Mouse (Mus musculus) cerebellum, postnatal 25 days (tissue): Measurements from ENCODE around the gene Serinc3.
A peak's percentile ranks its signal among the peaks of the same experiment; 100 is the strongest.
"Not testable (repeated sequence)": the region's sequence is repeated elsewhere in the genome, so short reads cannot be mapped to it uniquely, and the experiment has no call there.

Source experiments
- DNase-seq, 2 experiments: peaks; one replicate each; pipeline ENCODE4 v3.0.0; 2021; ENCODE audit warnings: mixed read lengths in 2 of 2

Serinc3 gene

DNA sequence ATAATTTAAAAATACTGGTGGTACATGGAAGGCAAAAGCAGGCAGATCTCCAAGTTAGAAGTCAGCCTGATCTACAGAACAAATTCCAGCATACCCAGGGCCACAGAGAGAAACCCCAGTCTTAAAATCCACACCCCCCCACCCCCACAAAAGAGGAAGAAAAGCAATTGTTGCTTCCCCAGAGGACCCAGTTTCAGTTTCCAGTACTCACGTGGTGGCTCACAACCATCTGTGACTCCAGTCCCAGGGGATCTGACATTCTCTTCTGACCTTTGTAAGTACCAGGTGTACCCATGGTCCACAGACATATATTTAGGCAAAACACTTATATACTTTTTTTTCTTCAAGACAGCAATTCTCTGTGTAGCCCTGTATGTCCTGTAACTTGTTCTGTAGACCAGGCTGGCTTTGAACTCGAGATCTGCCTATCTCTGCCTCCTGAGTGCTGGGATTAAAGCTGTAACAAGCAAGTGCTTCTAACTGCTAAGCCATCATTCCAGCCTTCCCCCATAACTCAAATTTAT, 17.8 kb upstream of the Serinc3 start:
- DNase-seq: no peak

DNA sequence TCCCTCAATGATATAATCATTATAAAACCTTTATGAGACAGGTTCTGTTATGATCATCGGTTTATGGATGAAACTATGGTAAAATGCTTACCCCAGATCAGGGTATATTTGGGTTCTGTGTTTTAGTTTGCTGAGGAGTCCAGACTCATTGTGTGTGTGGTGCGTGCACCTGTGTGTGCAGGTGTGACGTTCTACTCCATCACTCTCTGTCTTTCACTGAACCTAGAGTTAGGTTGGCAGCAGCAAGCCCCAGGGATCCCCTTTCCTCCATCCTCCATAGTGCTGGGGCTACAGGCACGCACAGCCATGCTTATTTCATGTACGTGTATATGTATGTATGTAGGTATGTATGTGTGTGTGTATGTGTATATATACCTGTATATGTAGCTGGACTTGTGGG, 17.1 kb upstream of the Serinc3 start:
- no peak for DNase-seq

DNA sequence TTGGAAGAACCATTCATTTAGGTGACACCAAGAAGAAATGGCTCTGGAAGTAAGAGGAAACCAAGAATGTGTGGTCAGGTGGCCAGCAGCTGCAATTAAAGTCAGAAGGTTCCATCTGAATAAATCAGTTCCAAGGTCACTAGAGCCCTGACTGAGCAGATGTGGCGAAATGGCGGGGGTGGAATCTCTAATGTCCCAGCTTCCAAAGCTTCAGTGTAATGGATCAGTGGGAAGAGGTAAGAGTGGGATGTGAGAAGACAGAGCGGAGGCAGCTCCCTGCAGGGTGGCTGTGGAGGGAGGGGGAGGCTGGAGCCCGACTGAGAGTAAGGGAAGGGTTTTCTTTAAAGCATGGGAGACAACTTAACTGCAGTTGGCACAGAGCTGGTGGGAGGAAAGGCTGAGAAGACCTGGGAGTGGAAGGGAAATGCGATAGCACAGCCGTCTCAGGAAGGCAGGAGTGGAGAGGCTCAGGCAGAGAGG, 16.5 kb upstream of the Serinc3 start:
- DNase-seq: no peak

DNA sequence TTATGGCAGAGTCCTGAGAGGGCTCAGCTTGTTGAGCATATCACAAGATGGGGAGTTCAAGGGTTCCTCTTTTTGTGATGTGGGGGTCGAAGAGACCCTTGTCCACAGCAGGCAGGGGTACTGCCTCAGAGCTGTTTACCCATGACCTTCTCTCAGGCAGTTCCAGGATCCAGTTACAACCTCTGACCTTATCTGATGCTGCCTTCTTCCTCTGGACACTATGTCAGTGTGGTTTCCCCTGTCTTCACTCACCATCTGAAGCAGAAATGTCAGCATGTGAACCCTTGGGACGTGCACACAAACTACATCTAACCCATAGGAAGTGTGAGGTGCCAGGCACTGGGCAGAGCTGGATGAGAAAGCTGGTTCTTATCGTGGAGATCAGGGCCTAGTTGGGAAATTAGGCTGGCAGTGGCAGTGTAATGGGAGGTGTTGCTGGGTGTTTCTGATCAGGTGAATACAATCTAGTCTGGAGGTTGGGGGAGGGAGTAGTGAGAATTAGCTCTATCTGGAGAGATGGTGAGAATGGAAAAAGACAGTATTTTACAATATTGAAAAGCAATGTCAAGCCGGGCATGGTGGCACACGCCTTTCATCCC, 15.3 kb upstream of the Serinc3 start:
- DNase-seq: no peak

DNA sequence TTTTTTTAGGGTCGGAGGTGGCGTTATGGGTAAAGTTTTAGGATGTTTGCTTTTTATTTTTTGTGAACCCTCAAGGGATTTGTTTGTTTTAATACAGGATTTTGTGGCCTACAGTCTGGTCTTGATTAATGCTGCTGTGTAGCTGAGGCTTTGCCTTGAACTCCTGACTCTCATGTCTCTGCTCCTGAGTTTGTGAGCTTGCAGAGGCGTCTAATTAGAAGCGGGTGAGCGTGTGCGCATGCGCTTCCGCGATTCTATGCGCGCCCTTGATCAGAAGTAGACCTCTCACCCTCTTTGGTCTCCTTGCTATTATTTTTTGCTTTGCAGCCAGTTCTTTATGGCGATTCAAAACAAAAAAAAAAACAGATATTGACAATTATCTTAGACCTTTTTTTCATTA, 14.5 kb upstream of the Serinc3 start:
- no peak for DNase-seq

DNA sequence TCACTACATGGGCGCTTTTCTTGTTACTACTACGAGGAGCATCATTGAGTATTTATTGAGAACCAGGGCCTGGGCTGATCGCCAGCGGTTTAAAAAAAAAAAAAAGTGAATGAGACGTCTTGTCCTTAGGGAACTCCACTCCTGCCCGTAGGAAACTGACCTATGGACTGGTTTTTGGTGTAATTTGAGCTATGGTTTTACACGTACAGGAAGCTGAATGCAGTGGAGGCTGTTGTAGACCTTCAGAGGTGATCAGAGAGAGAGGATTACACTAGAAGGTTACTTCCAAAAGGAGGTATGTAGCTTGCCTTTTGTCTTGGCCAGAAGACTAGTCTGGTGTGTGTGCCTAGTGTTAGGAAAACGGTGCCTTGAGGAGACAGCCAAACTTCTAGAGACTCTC, 14.0 kb upstream of the Serinc3 start:
- peak in 1 of 2 experiments; percentile 33 for DNase-seq

DNA sequence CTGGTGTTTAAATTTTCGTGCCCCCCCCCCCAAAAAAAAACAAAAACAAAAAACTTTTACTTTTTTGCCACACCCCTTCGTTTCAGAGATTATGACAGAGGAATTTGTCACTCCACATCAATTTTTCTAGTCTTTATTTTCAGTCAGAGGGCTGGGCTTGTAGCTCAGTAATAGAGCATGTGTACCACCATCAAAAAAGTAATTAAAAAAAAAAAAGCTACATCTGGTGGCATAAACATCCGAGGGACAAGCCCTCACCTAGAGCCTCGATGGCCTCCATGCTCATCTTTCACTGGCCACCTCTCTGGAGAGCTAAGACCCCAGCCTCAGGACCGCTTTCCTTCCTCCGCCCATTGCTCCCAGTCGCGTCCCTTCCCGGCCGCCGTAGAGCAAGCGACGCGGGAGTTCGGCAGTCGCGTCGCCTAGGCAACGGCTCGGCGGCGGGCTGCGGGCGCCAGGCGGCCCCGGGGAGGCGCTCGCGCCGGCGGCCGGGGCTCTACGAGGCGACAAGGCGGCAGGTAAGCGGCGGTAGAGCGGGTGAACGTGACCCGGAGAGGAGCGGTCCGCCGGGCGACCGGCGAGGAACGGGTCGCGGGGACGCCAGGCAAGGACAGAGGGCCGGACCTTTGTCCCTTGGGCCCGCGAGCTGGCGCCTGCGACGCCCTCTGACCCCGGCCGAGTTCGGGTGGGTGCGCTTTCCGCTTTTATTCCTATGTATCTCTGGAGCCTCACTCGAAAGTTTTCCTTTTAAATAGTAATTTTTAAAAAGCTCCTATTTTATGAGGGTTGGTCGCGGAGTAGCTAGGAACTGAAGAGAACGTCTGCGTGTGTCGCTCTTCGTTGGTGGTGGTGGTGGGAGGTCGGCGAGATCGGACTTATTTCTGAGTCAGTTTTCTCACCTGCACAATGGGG, 13.3 kb upstream of the Serinc3 start, which contains the start of gene Pkig:
Gene Pkig (plus strand): TSS at position 412 of the 912 bp plus-strand sequence.
- peak; percentile 94 to 96 for DNase-seq

DNA sequence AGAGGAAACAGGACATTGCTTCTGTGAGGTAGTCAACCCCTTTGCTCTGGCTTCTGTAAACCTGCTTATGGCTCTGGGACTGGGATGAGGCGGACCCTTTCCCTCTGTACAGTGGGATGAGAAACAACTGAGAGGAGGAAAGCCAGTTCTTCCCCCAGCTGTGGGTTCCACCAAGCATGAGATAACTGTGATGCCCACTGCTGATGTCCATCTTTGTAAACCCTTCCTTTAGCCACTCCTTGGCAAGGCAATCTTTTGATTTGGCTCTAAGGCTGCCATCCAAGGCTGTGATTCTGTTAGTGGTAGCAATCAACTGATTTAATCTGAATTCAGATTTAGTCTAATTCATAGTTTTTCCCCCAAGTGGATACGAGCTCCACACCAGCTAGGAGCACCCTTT, 12.6 kb upstream of the Serinc3 start:
- no peak for DNase-seq

DNA sequence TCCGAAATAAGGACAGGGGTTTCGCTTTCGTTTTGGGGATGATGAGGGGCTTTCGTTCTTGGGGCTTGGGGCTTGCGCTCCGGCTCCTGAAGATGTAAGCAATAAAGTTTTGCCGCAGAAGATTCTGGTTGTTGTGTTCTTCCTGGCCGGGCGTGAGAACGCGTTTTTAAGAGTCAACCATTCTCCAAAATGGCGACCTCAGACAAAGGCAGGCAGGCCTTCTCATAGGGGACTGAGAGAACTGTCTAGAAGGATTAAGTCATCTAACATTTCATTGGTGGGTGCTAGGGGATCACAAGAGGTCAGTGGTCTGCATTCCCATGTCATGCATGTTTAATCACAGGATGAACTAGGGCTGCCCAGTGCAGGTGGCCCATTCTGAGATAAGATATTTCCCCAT, 10.8 kb upstream of the Serinc3 start:
- DNase-seq: not testable (repeated sequence)

DNA sequence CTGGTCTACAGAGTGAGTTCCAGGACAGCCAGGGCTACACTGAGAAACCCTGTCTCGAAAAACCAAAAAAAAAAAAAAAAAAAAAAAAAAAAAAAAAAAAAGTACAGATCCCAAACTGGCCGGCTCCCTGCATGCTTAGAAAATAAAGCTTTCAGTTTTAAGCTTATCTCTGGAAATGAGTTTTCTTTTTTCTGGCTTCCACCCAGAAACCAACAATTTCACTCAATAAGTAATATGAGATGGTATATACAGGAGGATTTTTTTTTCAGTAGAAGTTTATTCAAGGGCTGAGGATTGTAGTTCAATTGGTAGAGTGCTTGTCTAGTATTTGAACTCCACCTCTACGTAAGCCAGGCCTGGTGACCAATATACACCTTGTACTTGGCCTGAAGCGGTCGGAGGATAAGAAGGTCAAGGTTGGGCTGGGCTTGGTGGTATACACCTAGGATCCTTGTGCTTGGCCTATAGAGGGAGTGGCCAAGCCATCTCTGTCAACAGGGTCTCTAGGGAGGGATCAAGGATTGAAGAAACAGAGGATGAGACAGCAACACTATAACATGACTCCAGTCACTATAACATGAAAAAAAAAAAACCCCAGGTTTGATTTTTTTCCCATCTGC, 1.6 kb upstream of the Serinc3 start:
- DNase-seq: no peak

DNA sequence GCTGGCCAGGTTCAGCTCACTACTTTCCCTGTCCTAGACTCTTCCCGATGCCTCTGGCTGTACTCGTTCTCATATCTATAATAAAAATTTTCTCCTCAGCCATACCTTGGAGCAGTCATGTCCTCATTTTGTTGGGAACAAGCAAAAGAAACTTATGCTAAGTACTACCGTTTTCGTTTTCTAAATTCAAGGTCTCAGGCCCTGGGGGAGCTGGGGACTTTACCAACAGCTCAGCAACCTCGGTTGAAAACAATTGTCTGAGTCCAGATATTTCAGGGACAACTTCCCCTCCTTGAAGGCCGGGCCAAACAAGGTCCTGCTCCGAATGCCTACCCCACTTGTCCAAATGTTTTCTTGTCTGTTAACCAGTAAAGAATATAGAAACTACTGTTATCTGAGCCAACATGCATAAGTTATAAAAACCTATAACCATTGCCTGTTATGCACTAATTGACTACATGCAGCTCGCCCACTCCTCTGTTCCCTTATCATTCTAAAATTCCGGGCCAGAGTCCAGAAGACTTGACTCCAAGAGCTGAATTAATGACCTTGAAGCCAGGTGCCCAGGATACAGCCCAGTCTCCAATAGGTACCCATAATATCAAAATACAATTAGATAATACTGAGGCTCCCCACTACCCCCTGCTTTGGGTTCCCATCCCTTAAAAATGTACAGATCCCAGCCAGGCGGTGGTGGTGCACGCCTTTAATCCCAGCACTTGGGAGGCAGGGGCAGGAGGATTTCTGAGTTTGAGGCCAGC, 949 bp upstream of the Serinc3 start:
- DNase-seq: no peak

DNA sequence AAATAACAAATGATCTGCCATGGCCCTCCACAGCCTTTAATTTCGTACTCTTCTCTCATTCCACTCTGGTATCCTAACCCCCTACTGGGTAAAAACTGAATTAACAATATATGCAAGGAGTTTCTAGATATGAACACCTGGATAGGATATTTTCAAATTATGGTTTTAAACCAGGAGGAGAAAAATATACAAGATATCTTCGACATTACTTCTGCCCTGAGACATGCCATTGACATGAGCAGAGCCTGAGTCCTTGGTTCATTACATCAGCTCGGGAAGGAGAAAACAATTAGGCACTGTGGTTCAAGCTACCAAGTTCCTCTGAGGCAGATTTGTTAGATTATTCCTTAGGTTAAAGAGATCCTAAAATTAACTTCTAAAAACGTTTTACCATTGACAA, 884 bp downstream of the Serinc3 start:
- DNase-seq: no peak

DNA sequence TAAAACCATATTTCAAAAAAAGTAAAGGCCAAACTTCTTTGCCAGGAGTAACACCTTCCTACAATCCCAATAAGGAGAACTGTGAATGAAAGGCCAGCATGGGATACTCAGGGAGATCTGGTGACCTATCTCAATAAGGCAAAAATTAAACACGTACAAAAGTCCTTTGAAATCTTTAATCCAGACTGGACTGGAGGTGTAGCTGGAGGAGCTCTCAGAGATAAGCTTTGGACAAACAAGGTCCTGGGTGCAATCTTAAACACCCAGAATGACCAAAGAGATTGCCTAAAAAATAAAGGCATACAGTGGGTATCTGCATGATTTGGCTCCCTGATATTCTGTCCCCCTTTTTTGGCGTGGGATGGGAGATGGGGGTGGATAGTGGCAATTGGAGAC, 1.4 kb downstream of the Serinc3 start:
- no peak for DNase-seq

DNA sequence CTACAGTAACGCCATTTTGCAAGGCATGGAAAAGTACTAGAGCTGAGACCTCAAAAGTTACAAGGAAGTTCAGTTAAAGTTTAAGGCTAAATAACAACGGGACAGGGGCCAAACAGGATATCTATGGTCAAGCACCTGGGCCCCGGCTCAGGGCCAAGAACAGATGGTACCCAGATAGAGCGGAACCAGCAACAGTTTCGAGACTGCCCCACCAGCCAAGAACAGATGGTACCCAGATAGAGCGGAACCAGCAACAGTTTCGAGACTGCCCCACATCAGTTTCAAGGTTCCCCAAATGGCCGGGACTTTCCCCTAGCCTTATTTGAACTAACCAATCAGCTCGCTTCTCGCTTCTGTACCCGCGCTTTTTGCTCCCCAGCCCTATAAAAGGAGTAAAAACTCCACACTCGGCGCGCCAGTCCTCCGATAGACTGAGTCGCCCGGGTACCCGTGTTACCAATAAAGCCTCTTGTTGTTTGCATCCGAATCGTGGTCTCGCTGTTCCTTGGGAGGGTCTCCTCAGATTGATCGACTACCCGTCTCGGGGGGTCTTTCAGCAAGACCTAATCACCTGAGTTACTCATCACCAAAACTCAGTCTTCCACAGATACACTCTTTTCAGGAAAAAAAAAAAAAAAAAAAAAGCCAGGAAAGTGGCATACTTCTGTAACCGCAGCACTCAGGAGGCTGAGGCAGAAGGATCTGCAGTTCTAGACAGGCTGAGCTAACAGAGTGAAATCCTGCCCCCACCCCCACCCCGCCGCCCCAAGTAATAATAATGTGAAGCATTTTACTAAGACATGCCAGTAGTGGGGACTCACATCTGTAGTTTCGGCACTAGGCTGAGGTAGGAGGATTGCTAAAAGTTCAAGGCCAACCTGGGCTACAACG, 2.0 kb downstream of the Serinc3 start:
- DNase-seq: peak; percentile 69 to 80

DNA sequence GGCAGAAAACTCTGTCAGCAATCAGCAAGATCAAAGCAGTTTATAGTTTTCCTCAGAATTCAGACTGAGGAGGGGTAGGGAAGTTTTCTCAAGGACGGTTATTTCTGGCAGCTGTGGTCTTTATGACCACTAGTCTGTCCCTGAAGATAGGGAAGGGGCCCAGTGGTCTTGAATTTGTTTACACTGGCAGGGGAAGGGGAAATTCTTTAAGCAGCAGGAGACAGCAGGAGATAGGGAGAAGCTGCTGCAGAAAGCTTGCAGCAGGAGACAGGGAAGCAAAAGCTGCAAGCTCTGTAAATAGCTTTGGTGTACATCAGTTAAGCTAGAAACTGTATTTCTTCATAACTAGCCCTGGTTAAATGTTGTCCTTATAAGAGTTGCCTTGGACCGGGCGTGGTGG, 3.2 kb downstream of the Serinc3 start:
- no peak for DNase-seq

DNA sequence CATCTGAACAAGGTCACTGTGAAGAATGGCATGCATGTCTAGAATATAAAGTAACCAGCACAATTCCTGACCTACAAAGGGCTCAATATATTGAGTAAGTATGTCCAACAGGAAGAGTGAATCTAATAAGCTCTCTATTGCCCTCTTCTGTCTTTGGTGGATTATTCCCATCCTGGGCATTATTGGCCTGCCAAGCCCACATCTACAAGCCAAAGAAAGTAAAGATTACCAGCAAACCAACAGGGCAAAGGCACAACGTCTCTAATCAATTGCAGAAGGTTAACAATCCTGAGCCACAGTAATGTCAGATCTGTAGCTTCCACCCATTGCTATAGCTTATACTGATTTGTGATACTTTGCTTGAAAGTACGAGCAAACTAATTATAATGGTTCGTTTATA, 4.4 kb downstream of the Serinc3 start:
- no peak for DNase-seq

DNA sequence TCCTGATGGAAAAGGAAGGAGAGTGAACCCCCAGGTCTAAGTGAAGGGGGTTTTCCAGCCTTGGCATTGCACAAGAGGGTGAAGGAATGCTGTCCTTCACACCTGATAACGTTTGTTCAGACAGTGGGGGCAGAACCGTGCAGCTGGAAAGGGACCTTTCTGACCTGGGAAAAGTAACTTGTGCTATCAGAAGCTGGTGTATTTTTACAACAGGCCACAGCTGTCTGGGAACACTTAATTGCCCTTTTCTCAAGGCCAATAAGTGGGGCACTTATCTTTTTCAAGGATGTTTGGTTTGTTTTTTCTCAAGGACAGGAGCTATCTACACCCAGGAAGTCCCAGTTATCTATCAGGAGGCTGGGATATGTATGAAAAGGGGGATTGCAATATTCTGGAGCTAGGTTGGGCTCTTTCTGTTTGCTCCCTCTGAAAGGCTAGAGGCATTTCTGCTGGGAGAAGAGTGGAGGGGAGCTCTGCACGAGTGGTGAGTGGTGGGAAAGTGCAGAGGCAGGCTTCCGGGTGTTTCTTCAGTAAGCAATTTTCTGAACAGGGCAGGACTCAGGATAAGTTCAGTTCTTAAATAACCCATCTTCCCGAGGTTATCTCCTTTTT, 7.2 kb downstream of the Serinc3 start:
- no peak for DNase-seq

DNA sequence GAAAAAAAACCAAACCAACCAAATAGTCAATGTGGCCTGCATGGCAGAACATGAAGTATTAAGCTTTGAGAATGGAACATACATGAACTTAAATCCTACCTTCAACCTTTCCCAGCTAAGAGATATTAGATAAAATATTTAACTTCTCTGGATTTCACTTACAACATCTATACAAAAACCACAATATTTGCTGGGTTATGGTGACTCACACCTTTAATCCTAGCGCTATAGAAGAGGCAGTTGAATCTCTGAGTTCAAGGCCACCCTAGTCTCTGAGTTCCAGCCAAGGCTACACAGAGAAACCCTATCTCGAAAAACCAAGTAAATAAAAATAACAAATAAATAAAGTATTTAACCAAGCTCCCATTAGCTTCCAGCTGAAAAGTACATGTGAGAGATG, 8.9 kb downstream of the Serinc3 start:
- no peak for DNase-seq

DNA sequence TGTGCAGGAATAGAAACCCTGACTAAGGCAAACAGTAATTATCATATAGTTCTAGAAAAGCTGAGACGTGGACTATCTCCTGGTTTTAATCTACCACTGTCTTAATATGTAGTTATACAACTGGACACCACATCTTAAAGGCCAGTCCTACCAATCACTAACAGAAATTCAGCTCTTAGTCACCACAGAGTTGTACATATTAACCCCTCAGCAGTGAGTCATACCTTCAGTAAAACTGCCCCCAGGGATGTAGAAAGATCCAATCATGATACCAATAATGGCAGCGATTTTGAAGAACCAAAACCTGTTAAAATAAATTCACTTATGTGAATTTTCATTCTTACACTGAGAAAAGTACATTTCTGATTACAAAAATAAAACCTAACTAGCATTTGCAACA, 10.7 kb downstream of the Serinc3 start:
- DNase-seq: no peak

DNA sequence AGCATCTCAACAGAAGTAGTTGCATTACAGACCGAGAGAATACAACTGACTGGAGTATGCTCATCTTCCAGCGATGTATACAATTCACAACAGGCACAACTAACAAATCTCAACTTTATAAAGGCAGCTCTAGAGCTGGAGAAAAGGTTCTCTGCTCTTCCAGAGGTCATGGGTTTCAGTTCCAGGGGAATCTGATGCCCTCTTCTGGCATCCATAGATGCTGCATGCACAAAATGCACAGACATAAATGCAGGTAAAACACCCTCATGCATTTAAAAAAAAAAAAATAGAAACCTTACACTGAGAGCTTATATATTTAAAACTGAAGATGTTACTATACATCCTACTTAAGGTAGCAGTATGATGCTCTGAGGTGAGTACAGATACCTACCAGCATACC, 13.2 kb downstream of the Serinc3 start:
- no peak for DNase-seq

DNA sequence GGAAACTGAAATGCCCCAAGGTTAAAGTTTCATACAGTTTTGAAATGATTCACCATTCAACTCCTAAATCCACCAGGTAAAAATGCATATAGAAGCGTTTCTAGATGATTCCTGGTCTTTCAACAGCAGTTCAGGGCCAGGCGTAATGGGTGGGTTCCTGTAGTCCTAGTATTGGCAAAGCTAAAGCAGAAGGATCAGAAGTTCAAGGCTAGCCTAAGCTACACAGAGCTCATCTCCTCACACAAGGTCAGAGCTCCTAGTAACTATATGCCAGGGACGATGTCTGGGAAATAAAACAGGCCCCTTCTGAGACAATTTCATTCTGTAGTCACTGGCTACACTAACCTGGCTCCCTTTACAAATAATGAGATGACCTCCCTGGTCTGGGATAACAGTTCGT, 13.7 kb downstream of the Serinc3 start:
- DNase-seq: no peak
